Mouse (Mus musculus) hematopoietic multipotent progenitor cell, adult 10-12 weeks (in vitro differentiated cells): ENCODE results near the gene Bard1. TPM values are rescaled to one million over a fixed set of nuclear protein-coding genes. Genes with fewer than 3 reads are reported as not detected.

Source experiments
- polyA plus RNA-seq: library from polyadenylated mRNA; stranded (reverse); fragments of >175 nt; gene quantifications from 2 replicates; pipeline ENCODE4 v1.2.3, GENCODE M21; 2012; ENCODE audit warnings: low replicate concordance

Bard1 gene
- polyA plus RNA-seq, result 0.52 and 0.89 TPM in 2 replicates

GRCm38 (mm10) chr1:71102344-71103173 is at the start of gene Bard1:
Bard1 (minus strand) TSS chr1:71103146.

